Mouse (Mus musculus) hindbrain, postnatal 0 days (tissue): ENCODE measurements around the gene Plekhm2. TPM values are rescaled to one million over a fixed set of nuclear protein-coding genes. Genes with fewer than 3 reads are reported as not detected.

Experiments used
- ATAC-seq: fragments of 200-750 bp; cut with Nextera tagmentation; 2 replicates; pipeline ENCODE4 v1.8.0; 2017; ENCODE audit warnings: mild to moderate bottlenecking, moderate TSS enrichment, moderate library complexity
- DNase-seq: peaks from one replicate; pipeline ENCODE4 v3.0.0-alpha.2; 2015; ENCODE audit warnings: low spot score
- H3K27ac ChIP-seq: fragments of 300-500 bp; sonication (generic); 2 replicates; pipeline ENCODE4 v1.5.1; 2014; ENCODE audit warnings: mild to moderate bottlenecking
- H3K27me3 ChIP-seq: fragments of 300-500 bp; sonication (generic); 2 replicates; pipeline ENCODE4 v1.6.1; 2014; ENCODE audit warnings: low read length, mixed read lengths; ENCODE audit not compliant: insufficient read depth
- H3K36me3 ChIP-seq: fragments of 300-500 bp; sonication (generic); 2 replicates; pipeline ENCODE4 v1.6.1; 2014; ENCODE audit warnings: low read length, mixed read lengths; ENCODE audit not compliant: insufficient read depth
- H3K4me1 ChIP-seq: fragments of 300-500 bp; sonication (generic); 2 replicates; pipeline ENCODE4 v1.6.1; 2014; ENCODE audit warnings: antibody characterized with exemption, low read length, mixed read lengths; ENCODE audit not compliant: insufficient read depth
- H3K4me2 ChIP-seq: fragments of 300-500 bp; sonication (generic); 2 replicates; pipeline ENCODE4 v1.6.1; 2014; ENCODE audit warnings: low read depth, mild to moderate bottlenecking, low read length, moderate library complexity, mixed read lengths
- H3K4me3 ChIP-seq: fragments of 300-500 bp; sonication (generic); 2 replicates; pipeline ENCODE4 v1.5.1; 2014; ENCODE audit warnings: low read length
- H3K9ac ChIP-seq: fragments of 300-500 bp; sonication (generic); replicated peaks from 2 replicates; pipeline ENCODE4 v1.6.1; 2014; ENCODE audit warnings: mild to moderate bottlenecking, low read length, moderate library complexity, mixed read lengths
- H3K9me3 ChIP-seq: fragments of 300-500 bp; sonication (generic); 2 replicates; pipeline ENCODE4 v1.6.1; 2016; ENCODE audit warnings: low read length, mixed read lengths
- CTCF ChIP-seq: IDR thresholded peaks from 2 replicates; pipeline ENCODE4 v1.5.1; 2016; ENCODE audit warnings: antibody characterized with exemption, control low read depth, low read depth
- WGBS: fragments of 180-500 bp; shearing (Covaris S2); extraction: QIAGEN DNeasy Blood & Tissue Kit; methylation state at CpG from one replicate; pipeline ENCODE4 v1.1.7; 2014; 5-methylcytosine and 5-hydroxymethylcytosine counted together
- polyA plus RNA-seq: library from polyadenylated mRNA; unstranded; fragments of >200 nt; fragmentation: Nextera tagmentation; extraction: Ambion mirVana; gene quantifications from 2 replicates; pipeline ENCODE4 v1.2.1, GENCODE M21; 2015
- total RNA-seq: library from RNA; depleted of rRNA; stranded (reverse); fragments of >200 nt; gene quantifications from 2 replicates; pipeline ENCODE4 v1.2.3, GENCODE M21; 2014

Gene Plekhm2
- total and polyA plus RNA-seq, 2 experiments from 2014 or later, result 6.1 to 47.6 TPM

GRCm38 (mm10) chr4:141603921-141604320 lies 60.8 kb downstream of the Plekhm2 start:
- no peak for TF ChIP-seq CTCF
- DNase-seq (no peak), ATAC-seq (no peak)
- no peak overlapping the region for H3K27ac ChIP-seq
- H3K9me3 ChIP-seq, result no peaks in the 10 kb centered on the region
- H3K4me2 ChIP-seq, result no peak overlapping the region
- H3K36me3 ChIP-seq, result no peaks in the 10 kb centered on the region
- no peaks in the 10 kb centered on the region for H3K4me1 ChIP-seq
- H3K27me3 ChIP-seq, result no peaks in the 10 kb centered on the region
- 74% methylated on average over 4 of the region's 4 CpGs for WGBS
- no peak overlapping the region for H3K9ac ChIP-seq
- no peak overlapping the region for H3K4me3 ChIP-seq

GRCm38 (mm10) chr4:141602523-141603223 lies 62.0 kb downstream of the Plekhm2 start:
- Histone ChIP-seq H3K27me3 (no peaks in the 10 kb centered on the region), H3K4me3 (no peak overlapping the region), H3K27ac (no peak overlapping the region), H3K4me2 (no peak overlapping the region), H3K9ac (no peak overlapping the region), H3K9me3 (no peaks in the 10 kb centered on the region), H3K36me3 (no peaks in the 10 kb centered on the region), H3K4me1 (no peaks in the 10 kb centered on the region)
- DNase-seq (no peak), ATAC-seq (no peak)
- TF ChIP-seq CTCF, result peak; percentile 22
- WGBS, result 91% methylated on average over 11 of the region's 11 CpGs

GRCm38 (mm10) chr4:141601148-141601862 lies 63.4 kb downstream of the Plekhm2 start:
- no peak overlapping the region for H3K4me2 ChIP-seq
- H3K9me3 ChIP-seq, result no peaks in the 10 kb centered on the region
- H3K9ac ChIP-seq, result no peak overlapping the region
- no peaks in the 10 kb centered on the region for H3K27me3 ChIP-seq
- no peak; the same call in 1 of the 2 replicates for TF ChIP-seq CTCF
- ATAC-seq, result no peak
- H3K4me1 ChIP-seq, result no peaks in the 10 kb centered on the region
- 68% methylated on average over 12 of the region's 12 CpGs for WGBS
- no peak overlapping the region for H3K27ac ChIP-seq
- H3K4me3 ChIP-seq, result no peak overlapping the region
- DNase-seq, result no peak
- H3K36me3 ChIP-seq, result no peaks in the 10 kb centered on the region

GRCm38 (mm10) chr4:141600364-141600763 lies 64.3 kb downstream of the Plekhm2 start:
- Histone ChIP-seq H3K4me2 (peak overlapping the region; percentile 68; the same call in 1 of the 2 replicates), H3K9me3 (no peaks in the 10 kb centered on the region), H3K36me3 (no peaks in the 10 kb centered on the region), H3K4me1 (no peaks in the 10 kb centered on the region), H3K9ac (no peak overlapping the region), H3K27ac (peak overlapping the region; percentile 18; the same call in 1 of the 2 replicates), H3K27me3 (no peaks in the 10 kb centered on the region), H3K4me3 (no peak overlapping the region)
- 30% methylated on average over 6 of the region's 6 CpGs for WGBS
- no peak for ATAC-seq
- DNase-seq, result no peak
- no peak for TF ChIP-seq CTCF

- Histone ChIP-seq H3K9me3 (no peaks in the 10 kb centered on the region), H3K4me2 (peak overlapping the region; percentile 68), H3K36me3 (no peaks in the 10 kb centered on the region), H3K27me3 (no peaks in the 10 kb centered on the region), H3K4me1 (no peaks in the 10 kb centered on the region), H3K4me3 (peak overlapping the region; percentile 50), H3K27ac (peak overlapping the region; percentile 18; the same call in 1 of the 2 replicates), H3K9ac (peak overlapping the region; percentile 68)
- no peak for TF ChIP-seq CTCF
- peak; percentile 42; the same call in 1 of the 2 replicates for ATAC-seq
- 1% methylated on average over 50 of the region's 57 CpGs for WGBS
- DNase-seq, result peak; percentile 54
Measured at GRCm38 (mm10) chr4:141599251-141600141, 65.2 kb downstream of the Plekhm2 start.

GRCm38 (mm10) chr4:141598894-141599250 lies 65.8 kb downstream of the Plekhm2 start:
- Histone ChIP-seq H3K4me2 (peak overlapping the region; percentile 68), H3K27ac (no peak overlapping the region; the same call in 1 of the 2 replicates)
- no peak for ATAC-seq

More at GRCm38 (mm10) chr4:141598894-141599250, 65.8 kb downstream of the Plekhm2 start:
- no peaks in the 10 kb centered on the region for H3K9me3 ChIP-seq
- peak overlapping the region; percentile 68 for H3K9ac ChIP-seq
- no peaks in the 10 kb centered on the region for H3K27me3 ChIP-seq
- H3K4me1 ChIP-seq, result no peaks in the 10 kb centered on the region
- TF ChIP-seq CTCF, result no peak
- WGBS, result 4% methylated on average over 9 of the region's 9 CpGs
- H3K36me3 ChIP-seq, result no peaks in the 10 kb centered on the region
- no peak for DNase-seq
- H3K4me3 ChIP-seq, result peak overlapping the region; percentile 50
